Mouse (Mus musculus): ENCODE measurements at regions not wholly inside any gene's neighbourhood (a gene's known extent, or its start where the extent isn't known, plus 50 kb on each side); places are given as distances from the start of the nearest gene placed in this dataset.
"Not testable (repeated sequence)": the region's sequence is repeated elsewhere in the genome, so short reads cannot be mapped to it uniquely, and the experiment has no call there.

DNA sequence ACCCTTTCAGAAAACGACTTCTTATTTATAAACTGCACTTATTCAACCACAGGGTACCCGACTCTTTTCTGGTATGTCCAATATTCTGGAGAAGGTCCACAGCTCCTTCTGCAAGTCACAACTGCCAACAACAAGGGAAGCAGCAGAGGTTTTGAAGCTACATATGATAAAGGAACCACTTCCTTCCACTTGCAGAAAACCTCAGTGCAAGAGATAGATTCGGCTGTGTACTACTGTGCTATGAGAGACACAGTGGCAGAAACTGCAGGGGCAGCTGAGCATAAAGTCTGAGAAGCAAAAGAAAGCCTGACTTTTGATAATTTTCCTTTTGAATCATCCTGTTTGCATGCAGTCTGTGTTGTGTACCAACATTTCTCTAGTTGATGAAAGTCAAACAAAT lies 823.8 kb downstream of the Dad1 start:
- not testable (repeated sequence) for DNase-seq (ENCODE audit: low read depth, low spot score)

DNA sequence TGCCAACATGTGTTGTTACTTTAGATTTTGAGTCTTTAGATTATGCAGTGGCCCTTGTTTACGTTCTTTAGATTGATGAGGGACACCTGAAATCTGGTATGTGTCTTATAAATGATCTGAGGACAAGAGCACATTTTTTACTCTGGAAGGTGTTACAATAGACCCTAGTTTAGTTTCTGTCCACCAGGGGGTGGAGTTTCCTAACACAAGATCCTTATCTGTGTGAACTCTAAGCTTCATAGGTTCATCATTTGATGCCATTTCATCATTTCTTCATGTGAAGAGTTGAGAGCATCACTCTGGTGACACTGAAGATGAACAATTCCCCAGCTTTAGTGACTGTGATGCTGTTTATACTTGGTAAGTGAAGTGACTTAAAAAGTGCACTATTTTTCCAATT lies 825.5 kb downstream of the Dad1 start:
- not testable (repeated sequence) for DNase-seq (ENCODE audit: low read depth, low spot score)

DNA sequence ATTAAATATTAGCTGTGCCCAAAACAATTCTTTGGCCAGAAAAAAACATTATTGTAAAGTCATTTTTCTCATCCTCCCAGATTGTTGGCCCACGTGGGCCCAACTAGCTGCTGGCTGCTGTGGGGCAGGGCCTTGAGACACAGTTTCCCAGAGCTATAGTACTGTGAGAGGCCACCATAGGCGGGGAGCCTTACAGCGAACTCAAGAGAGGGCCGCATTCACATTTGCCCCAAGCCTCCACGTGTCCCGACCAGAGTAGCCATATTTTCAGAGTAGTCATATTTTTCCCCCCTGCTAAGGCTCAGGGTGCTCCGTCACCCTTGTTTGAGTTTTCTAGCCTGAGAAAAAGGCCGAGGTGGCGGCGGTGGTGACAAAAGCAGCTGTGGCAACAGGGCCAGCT lies 826.3 kb downstream of the Dad1 start:
- not testable (repeated sequence) for DNase-seq (ENCODE audit: low read depth, low spot score)

DNA sequence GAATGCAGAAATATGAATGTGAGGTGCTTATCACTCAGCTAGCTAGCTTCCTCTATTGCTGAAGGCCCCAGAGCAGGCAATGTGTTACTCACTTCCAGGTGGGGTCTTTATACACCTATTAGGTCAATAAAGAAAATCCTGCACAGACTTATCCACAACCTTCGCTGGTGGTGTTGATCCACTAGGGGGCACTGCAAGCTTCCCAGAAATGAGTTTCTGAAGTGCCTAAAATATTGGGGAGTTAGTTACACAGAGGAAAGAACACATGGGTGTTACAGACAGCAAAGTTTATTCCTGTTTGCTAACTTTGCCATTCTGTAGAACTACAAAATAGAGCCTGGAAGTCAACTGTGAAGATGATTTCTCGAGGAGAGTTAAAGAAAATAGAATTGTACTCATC lies 836.9 kb downstream of the Dad1 start:
- not testable (repeated sequence) for DNase-seq (ENCODE audit: low read depth, low spot score)

DNA sequence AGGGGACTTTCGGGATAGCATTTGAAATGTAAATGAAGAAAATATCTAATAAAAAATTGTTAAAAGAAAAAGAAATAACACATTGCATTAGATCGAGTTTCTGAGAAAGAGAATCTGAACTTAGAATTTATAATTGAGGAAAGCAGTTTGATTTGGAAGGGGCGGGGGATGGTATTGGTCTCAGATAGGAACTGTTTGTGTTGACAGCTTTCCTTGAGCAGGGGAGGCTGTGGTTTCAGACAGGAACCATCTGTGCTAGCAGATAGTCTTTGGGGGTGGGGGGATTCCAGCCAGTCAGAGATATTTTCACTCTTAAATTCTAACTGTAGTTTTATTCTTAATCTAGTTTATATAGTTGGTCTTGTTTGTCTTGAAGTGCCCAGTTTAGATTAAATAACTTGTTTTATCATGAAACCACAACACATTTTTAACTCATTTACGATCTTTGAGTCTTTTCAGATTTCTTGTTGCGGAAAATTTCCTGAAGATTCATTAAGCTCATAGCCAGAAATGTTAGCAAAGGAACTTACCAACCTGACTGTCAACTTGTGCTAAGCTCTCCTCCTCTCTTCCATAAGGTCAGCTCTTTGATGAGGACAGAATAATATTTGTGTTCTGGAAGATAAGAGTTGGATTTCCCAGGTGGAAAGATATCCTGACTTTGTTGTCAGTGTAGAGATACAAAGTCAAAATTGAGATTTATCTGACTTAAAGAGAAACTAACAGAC lies 846.2 kb downstream of the Dad1 start:
- DNase-seq (ENCODE audit: low read depth, low spot score) = peak; percentile 1

DNA sequence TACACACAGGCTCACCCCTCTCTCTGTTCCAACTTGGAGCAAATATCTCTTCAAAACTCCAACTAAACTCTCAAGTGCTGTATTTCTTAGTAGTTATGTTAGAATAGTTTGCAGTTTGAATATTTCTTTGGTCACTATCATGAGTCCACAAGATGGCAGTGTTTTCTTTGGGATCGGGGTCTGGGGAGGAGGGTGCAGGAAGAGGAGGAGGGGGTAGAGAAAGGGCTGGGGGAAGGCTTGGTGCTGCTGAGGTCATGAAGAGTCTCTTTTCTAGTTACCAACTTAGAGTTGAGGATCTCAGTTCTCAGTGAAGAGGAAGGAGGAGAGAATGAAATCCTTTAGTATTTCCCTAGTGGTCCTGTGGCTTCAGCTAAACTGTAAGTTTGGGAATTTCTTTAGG lies 863.6 kb downstream of the Dad1 start:
- not testable (repeated sequence) for DNase-seq (ENCODE audit: low read depth, low spot score)

DNA sequence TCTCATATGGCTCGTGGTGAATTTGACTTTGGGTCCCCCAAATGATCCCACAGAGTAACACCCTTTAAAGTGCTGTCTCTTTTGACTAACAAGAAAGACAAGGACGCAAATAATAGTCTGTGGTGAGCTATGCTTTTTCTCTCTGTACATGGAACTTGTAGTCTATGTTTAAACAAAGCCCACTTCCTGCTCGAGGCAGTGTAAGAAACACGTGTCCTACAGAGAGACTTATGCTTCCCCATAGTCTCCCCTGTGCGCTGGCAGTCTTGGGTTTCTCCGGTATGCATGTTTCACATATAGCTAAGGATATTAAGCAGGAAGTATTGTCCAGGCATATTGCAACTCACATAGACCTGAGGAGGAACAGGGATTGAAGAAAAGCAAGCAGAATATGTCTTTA lies 879.0 kb upstream of the Olfr1507 start:
- not testable (repeated sequence) for DNase-seq (ENCODE audit: low read depth, low spot score)

DNA sequence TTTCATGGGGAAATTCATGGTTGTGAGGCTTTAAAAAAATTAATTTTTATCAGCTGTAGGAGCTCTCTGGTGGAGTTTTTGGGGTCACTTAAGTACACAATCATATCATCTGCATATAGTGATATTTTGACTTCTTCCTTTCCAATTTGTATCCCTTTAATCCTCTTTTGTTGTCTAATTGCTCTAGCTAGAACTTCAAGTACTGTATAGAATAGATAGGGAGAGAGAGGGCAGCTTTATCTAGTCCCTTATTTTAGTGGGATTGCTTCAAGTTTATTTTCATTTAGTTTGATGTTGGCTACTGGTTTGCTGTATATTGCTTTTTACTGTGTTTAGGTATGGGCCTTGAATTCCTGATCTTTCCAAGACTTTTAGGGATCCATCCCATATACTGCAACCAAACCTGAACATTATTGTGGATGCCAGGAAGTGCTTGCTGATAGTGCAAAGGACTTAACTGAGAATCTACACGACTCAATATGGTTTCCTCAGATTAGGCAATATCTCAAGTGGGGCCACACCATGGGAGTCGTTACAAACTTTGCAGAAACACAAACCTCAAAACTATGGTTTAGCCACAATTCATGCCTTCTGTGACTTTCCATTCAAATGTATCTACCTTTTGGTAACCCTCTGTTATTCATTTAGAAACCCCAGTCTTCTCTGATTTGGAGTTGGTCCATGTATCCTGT lies 878.4 kb upstream of the Olfr1507 start:
- not testable (repeated sequence) for DNase-seq (ENCODE audit: low read depth, low spot score)

DNA sequence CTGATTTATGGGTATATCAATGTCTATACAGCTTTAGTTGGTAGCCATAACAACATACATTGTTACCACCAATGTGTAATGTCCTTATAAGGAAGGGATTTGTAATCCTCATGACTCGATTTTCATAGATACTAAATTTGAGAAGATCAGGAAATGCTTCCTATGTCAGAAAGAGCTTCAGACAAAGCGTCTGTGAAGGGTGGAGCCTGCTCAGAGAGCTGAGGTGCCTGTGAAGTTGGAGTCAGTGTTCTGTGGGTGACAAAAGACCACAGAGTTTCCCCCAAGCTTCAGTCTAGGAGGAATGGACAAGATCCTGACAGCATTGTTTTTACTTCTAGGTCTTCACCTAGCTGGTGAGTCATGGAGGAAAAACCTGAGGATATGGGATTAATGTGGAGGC lies 874.2 kb upstream of the Olfr1507 start:
- DNase-seq (ENCODE audit: low read depth, low spot score) = no peak

DNA sequence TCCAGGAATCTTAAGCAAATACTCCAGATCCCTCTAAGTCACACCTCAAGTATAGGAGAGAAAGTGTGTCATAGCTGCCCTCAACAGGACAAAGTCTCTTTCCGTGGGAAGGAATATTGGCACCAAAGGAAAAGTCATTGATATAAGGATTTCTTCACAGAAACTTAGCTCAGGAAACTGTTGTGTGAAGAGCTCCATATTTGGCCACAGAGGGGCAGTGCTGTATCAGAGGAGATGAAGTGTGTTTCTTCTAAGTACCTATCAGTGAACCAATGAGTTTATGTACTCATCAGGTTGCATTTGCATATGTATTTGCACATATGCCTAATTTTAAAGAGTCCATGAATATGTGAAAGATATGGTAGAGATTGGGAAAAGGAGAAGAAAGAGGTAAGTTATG lies 871.9 kb upstream of the Olfr1507 start:
- DNase-seq (ENCODE audit: low read depth, low spot score) = not testable (repeated sequence)

DNA sequence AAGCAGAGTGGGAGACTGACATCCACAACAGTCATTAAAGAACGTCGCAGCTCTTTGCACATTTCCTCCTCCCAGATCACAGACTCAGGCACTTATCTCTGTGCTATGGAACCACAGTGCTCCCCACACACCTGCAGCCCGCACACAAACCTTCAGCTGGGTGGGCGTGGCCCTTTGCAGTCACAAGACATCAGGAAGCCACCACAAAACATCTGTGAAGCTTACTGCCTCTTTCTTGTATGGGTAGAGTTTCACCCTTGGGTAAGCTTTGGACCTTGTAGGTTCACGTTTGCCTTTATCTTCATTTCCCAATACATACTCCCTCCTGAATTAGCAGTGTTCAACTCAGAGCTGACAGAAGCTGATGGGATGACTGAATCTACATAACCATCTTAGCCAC lies 868.4 kb upstream of the Olfr1507 start:
- peak; percentile 11 for DNase-seq (ENCODE audit: low read depth, low spot score)

DNA sequence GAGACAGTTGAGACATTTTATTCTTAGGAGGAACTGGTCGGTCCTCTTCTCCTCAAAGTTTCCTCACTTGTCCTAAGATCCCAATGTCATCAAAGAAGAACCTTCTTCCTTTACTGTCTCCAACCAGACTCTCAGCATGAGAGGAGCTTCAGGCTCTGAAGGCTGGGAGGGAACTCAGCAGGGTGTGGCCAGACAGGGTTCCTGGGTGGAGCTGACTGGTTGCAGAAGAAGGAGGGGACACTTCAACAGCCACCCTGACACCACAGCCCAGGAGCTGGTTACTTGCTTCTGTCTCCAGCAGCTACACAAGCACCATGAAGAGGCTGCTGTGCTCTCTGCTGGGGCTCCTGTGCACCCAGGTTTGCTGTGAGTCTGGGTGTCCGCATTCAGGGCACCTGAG lies 866.5 kb upstream of the Olfr1507 start:
- DNase-seq (ENCODE audit: low read depth, low spot score) = not testable (repeated sequence)

DNA sequence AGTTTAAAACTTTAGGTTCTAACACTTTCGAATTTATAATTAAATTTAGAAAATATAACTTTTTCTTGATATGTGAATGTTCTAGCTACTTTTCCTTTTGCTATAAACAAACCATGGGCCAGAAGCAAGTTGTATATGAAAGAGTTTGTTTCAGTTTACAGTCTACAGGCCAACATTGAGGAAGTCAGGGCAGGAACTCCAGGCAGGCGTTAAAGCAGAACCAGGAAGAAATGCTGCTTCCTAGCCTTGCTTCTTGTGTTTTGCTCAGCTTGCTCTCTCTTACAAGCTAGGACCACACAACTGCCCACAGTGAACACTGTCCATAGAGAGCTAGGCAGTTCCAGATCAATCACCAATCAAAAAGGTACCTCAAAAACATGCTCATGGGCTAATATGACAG lies 861.9 kb upstream of the Olfr1507 start:
- DNase-seq (ENCODE audit: low read depth, low spot score) = not testable (repeated sequence)

DNA sequence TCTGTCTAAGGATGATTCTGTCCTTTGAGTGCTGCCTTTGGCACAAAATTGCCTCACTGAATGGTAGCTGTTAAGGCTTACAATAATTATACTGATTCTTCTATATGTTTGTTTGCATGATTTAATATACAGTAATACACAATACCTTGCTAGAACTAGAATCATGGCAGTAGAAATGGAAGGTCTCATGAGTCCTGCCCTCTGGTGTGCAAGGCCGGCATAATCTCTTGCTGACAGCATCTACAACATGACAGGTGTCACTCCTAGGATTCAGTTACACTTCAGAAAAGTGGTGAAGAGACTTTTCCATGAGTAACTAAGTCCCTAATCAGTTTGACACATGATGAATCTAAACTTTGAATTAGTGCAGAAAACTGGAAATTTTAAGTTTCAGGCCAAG lies 861.2 kb upstream of the Olfr1507 start:
- not testable (repeated sequence) for DNase-seq (ENCODE audit: low read depth, low spot score)

DNA sequence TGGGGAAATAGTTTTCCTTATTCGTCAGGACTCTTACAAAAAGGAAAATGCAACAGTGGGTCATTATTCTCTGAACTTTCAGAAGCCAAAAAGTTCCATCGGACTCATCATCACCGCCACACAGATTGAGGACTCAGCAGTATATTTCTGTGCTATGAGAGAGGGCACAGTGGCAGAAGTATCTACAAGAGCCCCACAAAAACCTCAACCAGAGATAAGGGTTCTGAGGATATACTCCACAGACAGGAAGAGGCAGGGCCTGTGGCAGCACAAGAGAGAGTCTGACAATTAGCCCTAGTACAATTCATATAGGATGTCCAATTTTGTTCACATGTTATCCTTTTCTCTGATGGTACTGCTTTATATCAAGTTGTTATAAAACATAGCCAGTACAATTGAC lies 855.9 kb upstream of the Olfr1507 start:
- DNase-seq (ENCODE audit: low read depth, low spot score) = not testable (repeated sequence)

DNA sequence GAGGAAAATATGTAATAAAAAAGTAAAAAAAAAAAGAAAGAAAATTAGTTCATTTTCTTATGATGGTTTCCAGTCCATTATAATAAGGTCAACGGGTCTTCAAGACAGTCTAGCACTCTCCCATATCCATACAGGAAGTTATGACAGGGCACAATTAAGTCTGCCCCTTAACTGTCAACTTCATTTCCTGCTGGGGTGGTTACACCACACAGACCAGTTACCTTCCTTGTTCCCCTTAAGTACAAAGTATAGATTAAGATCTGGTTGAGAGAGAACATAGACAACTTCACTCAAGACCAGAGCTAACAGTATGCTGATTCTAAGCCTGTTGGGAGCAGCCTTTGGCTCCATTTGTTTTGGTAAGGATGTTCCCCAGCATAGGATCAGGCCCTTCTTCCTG lies 855.2 kb upstream of the Olfr1507 start:
- not testable (repeated sequence) for DNase-seq (ENCODE audit: low read depth, low spot score)

DNA sequence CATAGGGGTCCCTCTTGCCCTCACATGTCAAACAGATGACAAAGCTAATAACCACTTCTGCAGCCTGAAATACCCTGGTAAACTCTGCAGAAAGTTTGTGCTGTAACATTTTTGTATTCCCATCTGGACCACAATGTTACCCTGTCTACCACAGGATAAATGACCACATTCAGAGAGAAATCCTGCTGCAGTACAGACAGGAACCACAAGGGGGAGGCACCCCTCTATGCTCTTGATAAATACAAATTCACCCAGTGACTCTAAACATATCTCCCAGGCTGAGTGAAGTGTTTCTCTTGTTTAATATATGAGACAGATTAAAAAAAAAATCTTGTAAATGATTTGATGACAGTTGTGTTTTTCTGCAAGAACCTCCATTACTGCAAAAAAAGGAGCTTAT lies 853.6 kb upstream of the Olfr1507 start:
- DNase-seq (ENCODE audit: low read depth, low spot score) = not testable (repeated sequence)

DNA sequence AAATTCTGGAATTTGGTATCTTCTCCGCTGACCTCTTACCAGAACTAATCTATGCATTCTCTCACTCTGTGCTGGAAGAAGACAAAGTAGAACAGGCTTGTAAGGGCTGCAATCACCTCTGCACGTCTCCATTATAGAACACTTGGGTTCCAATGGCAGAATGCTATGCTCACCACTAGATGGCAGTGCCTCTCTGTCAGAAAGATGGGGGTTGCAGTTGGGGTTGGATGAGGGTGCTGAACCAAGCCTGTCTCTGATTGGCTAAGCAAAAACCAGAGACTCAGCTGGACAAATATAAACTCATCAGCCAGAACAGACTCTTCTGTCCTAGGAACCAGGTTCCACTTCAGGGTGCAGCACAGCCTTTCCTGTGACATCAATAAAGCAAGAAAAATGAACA lies 850.0 kb upstream of the Olfr1507 start:
- peak; percentile 25 for DNase-seq (ENCODE audit: low read depth, low spot score)

DNA sequence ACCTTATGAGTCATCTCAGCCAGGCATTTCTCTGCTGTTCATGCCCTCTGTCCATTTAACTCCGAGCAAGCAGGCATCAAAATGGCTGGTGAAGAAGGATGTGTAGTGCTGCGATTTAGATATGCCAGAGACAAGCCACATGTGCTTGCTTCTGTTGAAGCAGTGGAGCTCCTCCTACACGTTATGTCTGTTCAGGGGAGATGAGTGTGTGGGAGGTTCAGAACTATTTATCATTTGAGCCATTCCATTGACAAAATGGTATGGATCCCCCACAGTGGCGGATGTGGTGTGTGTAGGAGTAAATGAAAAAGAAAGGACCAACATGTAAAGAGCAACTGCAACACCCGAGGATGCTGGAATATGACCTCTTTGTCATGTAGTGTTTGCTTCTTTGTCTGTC lies 848.3 kb upstream of the Olfr1507 start:
- not testable (repeated sequence) for DNase-seq (ENCODE audit: low read depth, low spot score)

DNA sequence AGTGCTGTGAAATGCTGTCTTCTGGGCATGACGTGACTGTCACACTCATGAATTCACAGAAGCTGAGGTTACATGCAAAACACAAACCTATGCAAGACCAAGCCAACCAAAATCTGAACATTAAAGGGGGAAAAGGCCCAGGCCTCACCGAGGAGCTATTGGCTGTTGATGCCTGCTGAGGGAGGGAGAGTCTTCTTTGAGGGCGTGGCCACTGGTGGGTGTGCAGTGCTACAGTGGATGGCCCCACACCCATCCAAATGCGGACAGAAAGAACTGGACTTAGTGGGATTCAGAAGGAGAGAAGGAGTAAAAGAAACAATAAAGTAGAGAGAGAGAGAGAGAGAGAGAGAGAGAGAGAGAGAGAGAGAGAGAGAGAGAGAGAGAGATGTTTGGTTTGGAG lies 843.6 kb upstream of the Olfr1507 start:
- DNase-seq (ENCODE audit: low read depth, low spot score) = not testable (repeated sequence)

DNA sequence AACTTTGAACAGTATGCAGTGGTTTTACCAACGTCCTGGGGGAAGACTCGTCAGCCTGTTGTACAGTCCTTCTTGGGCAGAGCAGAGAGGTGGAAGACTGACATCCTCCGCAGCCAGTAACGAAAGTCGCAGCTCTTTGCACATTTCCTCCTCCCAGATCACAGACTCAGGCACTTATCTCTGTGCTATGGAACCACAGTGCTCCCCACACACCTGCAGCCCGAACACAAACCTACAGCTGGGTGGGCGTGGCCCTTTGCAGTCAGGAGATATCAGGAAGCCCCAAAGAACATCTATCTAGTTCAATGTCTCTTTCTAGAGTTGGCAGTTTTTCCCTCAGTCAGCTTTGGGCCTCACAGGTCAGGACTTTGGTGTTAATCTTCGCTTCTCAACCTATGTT lies 841.9 kb upstream of the Olfr1507 start:
- not testable (repeated sequence) for DNase-seq (ENCODE audit: low read depth, low spot score)

DNA sequence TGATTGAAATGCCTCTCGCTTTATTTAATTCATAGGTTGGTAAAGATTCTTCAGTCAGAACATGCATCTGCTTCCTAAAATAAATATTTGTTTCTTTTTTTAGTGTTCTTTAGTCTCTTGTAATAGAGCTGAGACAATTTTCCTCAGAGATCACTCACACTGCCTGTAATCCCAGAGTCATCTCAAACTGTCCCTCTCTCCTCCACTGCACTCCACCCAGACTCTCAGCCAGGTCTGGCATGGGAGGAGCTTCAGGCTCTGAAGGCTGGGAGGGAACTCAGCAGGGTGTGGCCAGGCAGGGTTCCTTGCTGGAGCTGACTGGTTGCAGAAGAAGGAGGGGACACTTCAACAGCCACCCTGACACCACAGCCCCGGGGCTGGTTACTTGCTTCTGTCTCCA lies 841.2 kb upstream of the Olfr1507 start:
- not testable (repeated sequence) for DNase-seq (ENCODE audit: low read depth, low spot score)

DNA sequence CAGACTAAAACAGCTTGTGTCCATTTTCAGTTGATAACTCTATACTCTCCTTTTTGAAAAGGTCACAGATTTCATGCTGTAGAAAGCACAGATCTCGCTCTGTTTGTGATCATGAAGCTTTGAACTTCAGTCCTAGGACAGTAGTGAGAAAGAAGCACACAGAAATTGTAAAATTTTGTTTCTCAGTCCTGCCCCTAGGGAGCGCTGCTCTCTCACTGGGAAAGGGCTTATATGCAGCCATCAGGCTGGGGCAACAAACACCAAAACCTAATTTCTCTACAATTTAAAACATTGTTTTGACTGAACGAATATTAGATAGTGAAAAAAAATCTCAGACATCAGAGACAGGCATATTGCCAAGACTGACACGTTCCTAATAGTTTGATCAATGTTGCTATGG lies 838.9 kb upstream of the Olfr1507 start:
- DNase-seq (ENCODE audit: low read depth, low spot score) = not testable (repeated sequence)
